Comparison of ENCODE assay signal across 17 mouse cellular contexts in the genomic region with DNA sequence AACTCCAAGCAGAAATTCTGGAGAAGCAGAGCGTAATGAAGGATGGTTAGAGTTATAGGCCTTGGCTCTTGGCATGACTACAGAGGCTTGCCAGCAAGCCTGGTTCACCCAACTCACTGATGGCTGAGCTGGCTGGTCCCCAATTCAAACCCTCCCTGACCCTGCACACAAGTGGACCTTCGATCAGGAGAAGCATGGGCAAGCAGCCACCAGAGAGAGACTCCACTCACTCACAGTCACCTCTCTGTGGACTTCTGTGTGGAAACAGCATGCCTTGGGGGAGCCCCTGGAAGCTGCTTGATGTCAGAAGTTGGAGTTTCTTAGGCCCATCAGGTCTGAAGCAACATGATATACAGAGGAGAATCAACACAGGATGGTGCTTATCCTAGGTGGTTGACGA.
"Had no signal": no experiment of that assay in that cellular context is flagged by ENCODE, and none has a peak within 500 bp of the region (broad histone marks: within the 10 kb centered on the region; RNA-seq: fewer than 3 reads in every experiment).

No protein-coding gene starts in this region.

- H3K4me3 ChIP-seq: lung, embryonic 15.5 days; megakaryocyte, embryonic 14.5 days; midbrain, embryonic 13.5 days; midbrain, embryonic 15.5 days; neural tube, embryonic 12.5 days; stomach, embryonic 15.5 days had no signal

- H3K4me1 ChIP-seq: midbrain, embryonic 15.5 days; neural tube, embryonic 12.5 days; stomach, embryonic 15.5 days had no signal

- H3K27ac ChIP-seq: lung, embryonic 15.5 days; macrophage; midbrain, embryonic 13.5 days; midbrain, embryonic 15.5 days; neural tube, embryonic 12.5 days; stomach, embryonic 15.5 days; stomach, postnatal 0 days had no signal

- H3K36me3 ChIP-seq: lung, embryonic 15.5 days; midbrain, embryonic 13.5 days; midbrain, embryonic 15.5 days; neural tube, embryonic 12.5 days; stomach, embryonic 15.5 days had no signal

- H3K4me2 ChIP-seq: lung, embryonic 15.5 days; midbrain, embryonic 11.5 days; midbrain, embryonic 13.5 days; midbrain, embryonic 15.5 days; neural tube, embryonic 12.5 days; stomach, embryonic 15.5 days had no signal

- H3K9me3 ChIP-seq: lung, embryonic 15.5 days; megakaryocyte, embryonic 14.5 days; midbrain, embryonic 13.5 days; midbrain, embryonic 15.5 days; neural tube, embryonic 12.5 days; stomach, embryonic 15.5 days had no signal

- H3K27me3 ChIP-seq: lung, embryonic 15.5 days; midbrain, embryonic 13.5 days; midbrain, embryonic 15.5 days; neural tube, embryonic 12.5 days; stomach, embryonic 15.5 days had no signal

- H3K9ac ChIP-seq: lung, embryonic 15.5 days; midbrain, embryonic 13.5 days; midbrain, embryonic 15.5 days; neural tube, embryonic 12.5 days; stomach, embryonic 15.5 days had no signal

- ATAC-seq: lung, postnatal 0 days; midbrain, embryonic 13.5 days; midbrain, embryonic 15.5 days had no signal

- DNase-seq: lung, adult 2 months; lung, postnatal 14 days; lung, postnatal 36 days; right cerebral cortex, postnatal 14 days; thymus, adult 2 months; thymus, postnatal 25 days; thymus, postnatal 4 days had no signal
